Mouse (Mus musculus) C2C12 (cell line): Measurements from ENCODE around the gene Sox2.

Source experiments
- CEBPB ChIP-seq: IDR thresholded peaks from one replicate; pipeline ENCODE4 v1.6.1; 2011; ENCODE audit warnings: low read depth, mild to moderate bottlenecking, control low read depth, moderate library complexity
- CTCF ChIP-seq: IDR thresholded peaks from one replicate; pipeline ENCODE4 v1.5.1; 2011; ENCODE audit not compliant: control insufficient read depth, insufficient read depth, insufficient read length
- FOSL1 ChIP-seq: IDR thresholded peaks from one replicate; pipeline ENCODE4 v1.8.0; 2011; ENCODE audit warnings: mild to moderate bottlenecking, low read length; ENCODE audit not compliant: poor library complexity, insufficient read depth, severe bottlenecking
- MAX ChIP-seq: IDR thresholded peaks from one replicate; pipeline ENCODE4 v1.6.1; 2011; ENCODE audit warnings: mild to moderate bottlenecking, control low read depth
- MYOG ChIP-seq: IDR thresholded peaks from one replicate; pipeline ENCODE4 v1.6.1; 2011; ENCODE audit not compliant: control insufficient read depth, insufficient read length; ENCODE audit errors: extremely low read depth
- USF1 ChIP-seq: IDR thresholded peaks from one replicate; pipeline ENCODE4 v1.6.1; 2011; ENCODE audit warnings: low read depth, mild to moderate bottlenecking, control low read depth, moderate library complexity

DNA sequence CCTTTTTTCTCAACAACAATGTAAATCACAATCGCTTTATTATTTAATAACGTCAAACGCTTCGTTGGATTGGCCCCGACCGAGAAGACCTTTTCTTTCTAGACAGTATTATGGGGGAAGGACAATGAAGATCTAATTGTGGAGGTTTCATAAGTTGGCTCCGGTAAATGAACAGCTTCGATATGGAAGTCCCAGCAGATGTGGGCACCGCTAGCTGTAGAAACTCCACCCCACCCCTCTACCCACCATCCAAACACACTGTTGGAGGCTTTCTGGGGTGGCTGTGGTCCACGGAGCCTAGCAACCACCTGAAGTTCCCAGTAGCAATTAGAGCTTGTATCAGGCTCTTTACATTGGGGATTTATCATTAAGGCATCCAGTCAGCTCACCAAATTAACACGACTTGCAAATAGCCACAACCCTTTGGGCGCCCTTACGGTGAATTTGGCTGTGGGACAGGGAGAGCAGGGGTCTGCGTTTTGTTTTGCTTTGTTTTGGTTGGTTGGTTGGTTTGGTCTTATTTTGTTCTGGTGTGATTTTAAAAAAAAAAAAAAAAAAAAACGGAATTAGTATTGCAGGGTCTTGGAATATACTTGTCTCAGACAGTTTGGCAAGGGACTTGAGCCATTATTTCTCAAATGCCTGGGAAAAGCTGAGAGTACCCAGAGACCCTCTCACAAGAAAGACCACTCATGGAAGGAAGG, 12.0 kb downstream of the Sox2 start:
- TF ChIP-seq CTCF (no peak), MAX (no peak), USF1 (no peak), CEBPB (no peak), FOSL1 (no peak), MYOG (no peak)
